Mouse (Mus musculus): Measurements from ENCODE around the gene Sfxn1. TPM values are rescaled to one million over a fixed set of nuclear protein-coding genes. Genes with fewer than 3 reads are reported as not detected.

Sfxn1 gene
- polyA plus RNA-seq, 1 experiment from 2014 or later, result 98.9 TPM

DNA sequence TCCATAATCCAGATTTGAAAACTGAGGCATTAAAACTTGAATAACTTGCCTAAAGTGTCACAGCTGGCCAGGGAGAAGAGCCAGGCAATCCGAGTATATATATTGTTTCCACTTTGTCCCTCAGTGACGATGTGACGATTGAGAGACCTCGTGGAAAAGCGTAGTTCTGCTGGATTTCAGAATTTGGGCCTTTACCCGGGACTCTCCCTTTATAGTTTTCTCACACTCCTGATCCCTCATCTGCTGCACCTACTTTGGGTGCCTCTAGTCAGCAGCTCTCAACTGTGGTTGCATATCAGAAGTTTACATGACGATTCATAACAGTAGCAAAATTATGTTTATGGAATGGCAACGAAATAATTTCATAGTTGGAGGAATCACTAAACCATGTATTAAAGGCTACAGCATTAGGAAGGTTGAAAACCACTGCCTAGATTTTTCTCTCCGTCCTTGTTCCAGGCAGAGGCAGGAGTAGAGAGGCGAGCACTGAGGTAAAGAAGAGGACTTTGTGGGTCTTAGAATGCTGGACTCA is 923 bp downstream of the Sfxn1 start:
- ATAC-seq (replicated peaks; ENCODE audit: insufficient number of reproducible peaks, low FRiP score, low TSS enrichment, low read depth) (no peak), DNase-seq (ENCODE audit: low spot score) (no peak)
- H3K4me3 ChIP-seq (ENCODE audit: low read depth, low read length), result peak overlapping the region; percentile 75
- H3K4me1 ChIP-seq (ENCODE audit: control insufficient read depth, insufficient read depth, low read length), result no peaks in the 10 kb centered on the region
- no peak overlapping the region for H3K27ac ChIP-seq (replicated peaks; ENCODE audit: low read depth, low read length)
- H3K4me2 ChIP-seq (ENCODE audit: low read depth, low read length), result peak overlapping the region; percentile 69
- H3K36me3 ChIP-seq (replicated peaks; ENCODE audit: control insufficient read depth, insufficient read depth, low read depth, low read length), result no peaks in the 10 kb centered on the region
- WGBS, result 40% methylated on average over 10 of the region's 10 CpGs
- no peaks in the 10 kb centered on the region for H3K27me3 ChIP-seq (ENCODE audit: control insufficient read depth, insufficient read depth, low read length)
- H3K9me3 ChIP-seq (replicated peaks; ENCODE audit: control insufficient read depth, low read length), result no peaks in the 10 kb centered on the region
- H3K9ac ChIP-seq (replicated peaks; ENCODE audit: low read length), result peak overlapping the region; percentile 94

DNA sequence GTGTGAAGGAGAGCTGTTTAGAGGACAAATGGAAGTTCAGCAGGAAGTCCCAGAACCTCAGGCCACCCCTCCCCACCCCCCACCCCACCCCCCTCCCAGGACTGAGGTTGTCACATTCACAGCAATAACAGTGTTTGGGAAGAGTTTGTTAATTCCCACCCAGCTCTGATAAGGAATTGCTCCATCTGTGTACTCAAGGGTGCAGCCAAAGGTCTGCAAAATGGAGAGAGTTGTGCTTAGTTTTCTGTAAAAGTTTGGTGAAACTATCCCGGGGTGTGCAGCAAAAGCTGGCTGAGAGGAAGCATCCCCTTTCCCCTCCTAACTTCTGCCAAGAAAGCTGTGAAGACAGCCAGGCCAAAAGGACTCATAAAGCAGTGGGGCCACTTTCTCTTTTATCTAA is 1.4 kb downstream of the Sfxn1 start:
- H3K36me3 ChIP-seq (replicated peaks; ENCODE audit: control insufficient read depth, insufficient read depth, low read depth, low read length), result no peaks in the 10 kb centered on the region
- ATAC-seq (replicated peaks; ENCODE audit: insufficient number of reproducible peaks, low FRiP score, low TSS enrichment, low read depth) (no peak), DNase-seq (ENCODE audit: low spot score) (no peak)
- H3K27ac ChIP-seq (replicated peaks; ENCODE audit: low read depth, low read length), result no peak overlapping the region
- no peaks in the 10 kb centered on the region for H3K27me3 ChIP-seq (ENCODE audit: control insufficient read depth, insufficient read depth, low read length)
- no peaks in the 10 kb centered on the region for H3K9me3 ChIP-seq (replicated peaks; ENCODE audit: control insufficient read depth, low read length)
- no peak overlapping the region for H3K4me2 ChIP-seq (ENCODE audit: low read depth, low read length)
- no peaks in the 10 kb centered on the region for H3K4me1 ChIP-seq (ENCODE audit: control insufficient read depth, insufficient read depth, low read length)
- peak overlapping the region; percentile 28; the same call in 1 of the 2 replicates for H3K9ac ChIP-seq (replicated peaks; ENCODE audit: low read length)
- 71% methylated on average over 1 of the region's 1 CpGs for WGBS
- H3K4me3 ChIP-seq (ENCODE audit: low read depth, low read length), result peak overlapping the region; percentile 75; the same call in 1 of the 2 replicates

DNA sequence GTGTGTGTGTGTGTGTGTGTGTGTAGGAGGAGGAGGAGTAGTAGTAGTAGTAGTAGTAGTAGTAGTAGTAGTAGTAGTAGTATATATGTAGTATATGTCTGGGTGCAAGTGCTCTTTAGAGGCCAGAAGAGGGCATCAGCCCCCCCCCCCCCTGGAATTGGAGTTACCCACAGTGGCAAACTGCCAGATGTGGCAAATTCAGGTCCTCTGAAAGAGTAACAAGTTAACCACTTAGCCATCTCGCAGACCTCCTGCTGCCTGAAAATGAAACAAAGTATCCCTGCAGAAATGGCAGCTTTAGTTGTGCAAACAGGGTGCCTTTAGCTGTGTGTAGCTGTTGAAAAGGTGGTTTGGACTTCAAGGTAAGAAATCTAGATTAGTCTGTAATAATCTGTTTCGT is 1.8 kb downstream of the Sfxn1 start:
- H3K4me1 ChIP-seq (ENCODE audit: control insufficient read depth, insufficient read depth, low read length), result no peaks in the 10 kb centered on the region
- H3K4me3 ChIP-seq (ENCODE audit: low read depth, low read length), result no peak overlapping the region
- DNase-seq (ENCODE audit: low spot score), result no peak
- no peaks in the 10 kb centered on the region for H3K9me3 ChIP-seq (replicated peaks; ENCODE audit: control insufficient read depth, low read length)
- 81% methylated on average over 2 of the region's 2 CpGs for WGBS
- H3K36me3 ChIP-seq (replicated peaks; ENCODE audit: control insufficient read depth, insufficient read depth, low read depth, low read length), result no peaks in the 10 kb centered on the region
- H3K9ac ChIP-seq (replicated peaks; ENCODE audit: low read length), result no peak overlapping the region
- H3K27me3 ChIP-seq (ENCODE audit: control insufficient read depth, insufficient read depth, low read length), result no peaks in the 10 kb centered on the region
- no peak overlapping the region for H3K4me2 ChIP-seq (ENCODE audit: low read depth, low read length)
- H3K27ac ChIP-seq (replicated peaks; ENCODE audit: low read depth, low read length), result no peak overlapping the region
- no peak for ATAC-seq (replicated peaks; ENCODE audit: insufficient number of reproducible peaks, low FRiP score, low TSS enrichment, low read depth)

DNA sequence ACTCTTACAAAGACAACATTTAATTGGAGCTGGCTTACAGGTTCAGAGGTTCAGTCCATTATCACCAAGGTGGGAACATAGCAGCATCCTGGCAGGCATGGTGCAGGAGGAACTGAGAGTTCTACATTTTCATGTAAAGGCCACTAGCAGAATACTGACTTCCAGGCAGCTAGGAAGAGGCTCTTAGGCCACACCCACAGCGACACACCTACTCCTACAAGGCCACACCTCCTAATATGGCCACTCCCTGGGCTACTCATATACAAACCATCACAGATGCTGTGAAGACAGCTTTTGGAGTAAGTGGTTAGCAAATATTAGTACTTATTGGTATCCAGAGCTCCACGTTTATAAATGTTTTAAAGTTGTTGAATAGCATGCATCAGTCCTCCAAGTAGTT is 3.7 kb downstream of the Sfxn1 start:
- whole genome bisulfite sequencing, result 92% methylated on average over 2 of the region's 2 CpGs
- no peak overlapping the region for H3K4me3 ChIP-seq (ENCODE audit: low read depth, low read length)
- no peak for ATAC-seq (replicated peaks; ENCODE audit: insufficient number of reproducible peaks, low FRiP score, low TSS enrichment, low read depth)

DNA sequence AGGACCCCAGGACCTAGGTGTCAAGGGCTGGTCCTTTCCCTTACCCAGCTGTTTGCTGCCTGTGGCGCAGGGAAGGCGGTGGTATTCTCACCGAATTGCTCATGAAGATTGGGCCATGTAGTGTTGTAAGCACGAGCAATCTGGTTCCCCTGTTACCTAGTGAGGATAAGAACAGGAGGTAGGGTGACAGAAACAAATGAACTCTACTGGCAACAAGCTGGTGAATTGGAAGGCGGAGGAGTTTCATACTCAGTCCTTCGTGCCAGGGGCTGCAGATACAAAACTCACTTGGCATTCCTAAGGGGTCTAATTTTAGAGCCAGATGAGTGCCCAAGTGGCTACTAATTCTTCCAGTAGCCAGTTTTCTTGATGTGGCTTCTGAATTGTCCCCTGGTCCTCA is 4.4 kb downstream of the Sfxn1 start:
- Histone ChIP-seq H3K36me3 (replicated peaks; ENCODE audit: control insufficient read depth, insufficient read depth, low read depth, low read length) (no peaks in the 10 kb centered on the region), H3K27ac (replicated peaks; ENCODE audit: low read depth, low read length) (no peak overlapping the region), H3K4me3 (ENCODE audit: low read depth, low read length) (no peak overlapping the region), H3K4me1 (ENCODE audit: control insufficient read depth, insufficient read depth, low read length) (no peaks in the 10 kb centered on the region), H3K9ac (replicated peaks; ENCODE audit: low read length) (no peak overlapping the region), H3K4me2 (ENCODE audit: low read depth, low read length) (no peak overlapping the region), H3K27me3 (ENCODE audit: control insufficient read depth, insufficient read depth, low read length) (no peaks in the 10 kb centered on the region), H3K9me3 (replicated peaks; ENCODE audit: control insufficient read depth, low read length) (no peaks in the 10 kb centered on the region)
- 90% methylated on average over 6 of the region's 6 CpGs for WGBS
- no peak for DNase-seq (ENCODE audit: low spot score)
- no peak for ATAC-seq (replicated peaks; ENCODE audit: insufficient number of reproducible peaks, low FRiP score, low TSS enrichment, low read depth)

More for the DNA sequence above, 3.7 kb downstream of the Sfxn1 start:
- Histone ChIP-seq H3K36me3 (replicated peaks; ENCODE audit: control insufficient read depth, insufficient read depth, low read depth, low read length) (no peaks in the 10 kb centered on the region), H3K9ac (replicated peaks; ENCODE audit: low read length) (no peak overlapping the region), H3K27ac (replicated peaks; ENCODE audit: low read depth, low read length) (no peak overlapping the region), H3K4me2 (ENCODE audit: low read depth, low read length) (no peak overlapping the region), H3K4me1 (ENCODE audit: control insufficient read depth, insufficient read depth, low read length) (no peaks in the 10 kb centered on the region), H3K27me3 (ENCODE audit: control insufficient read depth, insufficient read depth, low read length) (no peaks in the 10 kb centered on the region), H3K9me3 (replicated peaks; ENCODE audit: control insufficient read depth, low read length) (no peaks in the 10 kb centered on the region)
- no peak for DNase-seq (ENCODE audit: low spot score)

DNA sequence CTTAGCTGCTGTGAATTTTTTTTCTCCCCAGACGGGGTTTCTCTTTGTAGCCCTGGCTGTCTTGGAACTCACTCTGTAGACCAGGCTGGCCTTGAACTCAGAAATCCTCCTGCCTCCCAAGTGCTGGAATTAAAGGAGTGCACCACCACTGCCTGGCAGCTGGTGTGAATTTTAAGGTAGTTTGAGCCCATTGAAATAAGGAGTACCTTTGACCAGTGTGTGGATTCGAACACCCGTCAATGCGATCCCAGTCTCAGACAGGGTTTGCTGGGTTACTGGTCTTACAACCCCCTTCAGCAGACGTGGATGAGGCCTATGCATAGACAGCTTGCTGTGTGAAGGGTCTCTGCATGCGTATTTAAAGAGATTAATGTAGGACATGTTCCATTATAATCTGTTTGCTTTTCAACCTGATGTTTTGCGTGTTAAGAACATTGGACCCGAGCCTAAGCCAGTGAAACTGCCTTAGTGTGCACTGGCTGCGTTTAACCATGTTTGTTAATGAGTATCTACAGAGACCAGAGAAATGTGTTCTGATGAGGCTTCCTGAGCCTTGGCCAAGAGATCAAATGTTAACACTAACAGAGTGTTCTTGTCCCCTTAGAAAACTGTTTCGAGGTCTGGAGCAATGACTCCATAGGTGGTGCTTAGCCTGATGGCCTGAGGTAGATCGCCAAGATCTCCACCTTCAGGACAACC is 5.2 kb downstream of the Sfxn1 start:
- Histone ChIP-seq H3K9ac (replicated peaks; ENCODE audit: low read length) (no peak overlapping the region), H3K27me3 (ENCODE audit: control insufficient read depth, insufficient read depth, low read length) (no peaks in the 10 kb centered on the region), H3K9me3 (replicated peaks; ENCODE audit: control insufficient read depth, low read length) (no peaks in the 10 kb centered on the region), H3K4me1 (ENCODE audit: control insufficient read depth, insufficient read depth, low read length) (no peaks in the 10 kb centered on the region), H3K27ac (replicated peaks; ENCODE audit: low read depth, low read length) (no peak overlapping the region), H3K4me2 (ENCODE audit: low read depth, low read length) (no peak overlapping the region), H3K36me3 (replicated peaks; ENCODE audit: control insufficient read depth, insufficient read depth, low read depth, low read length) (no peaks in the 10 kb centered on the region), H3K4me3 (ENCODE audit: low read depth, low read length) (no peak overlapping the region)
- DNase-seq (ENCODE audit: low spot score) (no peak), ATAC-seq (replicated peaks; ENCODE audit: insufficient number of reproducible peaks, low FRiP score, low TSS enrichment, low read depth) (no peak)
- 90% methylated on average over 11 of the region's 11 CpGs for WGBS

DNA sequence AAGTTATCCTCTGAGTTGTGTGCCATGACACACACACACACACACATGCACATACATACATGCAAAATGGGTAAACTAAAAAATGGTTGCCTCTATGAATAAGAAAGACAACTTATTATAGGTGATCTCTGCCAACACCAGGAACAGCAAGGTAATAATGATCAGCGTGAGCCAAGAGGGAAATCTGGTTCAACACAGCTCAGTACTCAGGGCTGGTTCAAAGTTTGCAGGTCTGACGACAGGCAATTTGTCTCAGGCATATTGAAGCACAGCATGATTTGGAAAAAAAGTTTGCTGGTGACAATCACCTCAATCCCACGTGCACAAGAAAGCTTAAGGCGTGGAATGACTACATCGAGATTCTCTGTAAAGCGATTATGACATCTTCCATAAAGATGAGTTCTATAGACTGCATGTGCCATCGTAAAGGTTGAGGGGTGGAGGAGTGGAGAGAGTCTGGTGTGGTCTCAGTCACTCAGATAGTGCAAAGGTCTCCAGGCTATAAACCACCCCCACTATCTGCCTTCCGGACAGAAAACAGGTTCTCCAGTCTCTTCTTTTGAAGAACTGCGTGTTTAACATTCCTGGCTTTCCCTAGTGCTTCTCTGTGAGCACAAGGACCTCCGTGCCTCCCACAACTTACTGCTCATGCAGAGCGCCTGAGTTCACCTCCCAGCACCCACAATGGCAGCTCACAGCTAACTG is 6.0 kb downstream of the Sfxn1 start:
- H3K9me3 ChIP-seq (replicated peaks; ENCODE audit: control insufficient read depth, low read length), result no peaks in the 10 kb centered on the region
- ATAC-seq (replicated peaks; ENCODE audit: insufficient number of reproducible peaks, low FRiP score, low TSS enrichment, low read depth), result no peak

More for the DNA sequence above, 6.0 kb downstream of the Sfxn1 start:
- Histone ChIP-seq H3K4me2 (ENCODE audit: low read depth, low read length) (no peak overlapping the region), H3K4me1 (ENCODE audit: control insufficient read depth, insufficient read depth, low read length) (no peaks in the 10 kb centered on the region), H3K27me3 (ENCODE audit: control insufficient read depth, insufficient read depth, low read length) (no peaks in the 10 kb centered on the region), H3K9ac (replicated peaks; ENCODE audit: low read length) (no peak overlapping the region), H3K27ac (replicated peaks; ENCODE audit: low read depth, low read length) (no peak overlapping the region), H3K4me3 (ENCODE audit: low read depth, low read length) (no peak overlapping the region), H3K36me3 (replicated peaks; ENCODE audit: control insufficient read depth, insufficient read depth, low read depth, low read length) (no peaks in the 10 kb centered on the region)
- no peak for DNase-seq (ENCODE audit: low spot score)
- WGBS, result 82% methylated on average over 11 of the region's 11 CpGs

Measured in embryonic facial prominence, embryonic 11.5 days (tissue).